Mouse (Mus musculus) limb, embryonic 15.5 days (tissue): ENCODE data around the gene Snapc3. TPM values are rescaled to one million over a fixed set of nuclear protein-coding genes. Genes with fewer than 3 reads are reported as not detected.

Experiments
- ATAC-seq: fragments of 200-750 bp; cut with Nextera tagmentation; 2 replicates; pipeline ENCODE4 v1.8.0; 2017; ENCODE audit warnings: low read depth, moderate TSS enrichment; ENCODE audit not compliant: insufficient number of reproducible peaks, low FRiP score, low TSS enrichment
- H3K27ac ChIP-seq: fragments of 300-500 bp; sonication (generic); 2 replicates; pipeline ENCODE4 v1.5.1; 2015; ENCODE audit warnings: moderate library complexity, mild to moderate bottlenecking, inconsistent platforms
- H3K27me3 ChIP-seq: fragments of 300-500 bp; sonication (generic); 2 replicates; pipeline ENCODE4 v1.6.1; 2015; ENCODE audit warnings: inconsistent platforms
- H3K36me3 ChIP-seq: fragments of 300-500 bp; sonication (generic); 2 replicates; pipeline ENCODE4 v1.6.1; 2015; ENCODE audit warnings: inconsistent platforms
- H3K4me1 ChIP-seq: fragments of 300-500 bp; sonication (generic); 2 replicates; pipeline ENCODE4 v1.6.1; 2015; ENCODE audit warnings: inconsistent platforms
- H3K4me2 ChIP-seq: fragments of 300-500 bp; sonication (generic); 2 replicates; pipeline ENCODE4 v1.6.1; 2015; ENCODE audit warnings: mild to moderate bottlenecking, inconsistent platforms
- H3K4me3 ChIP-seq: fragments of 300-500 bp; sonication (generic); 2 replicates; pipeline ENCODE4 v1.5.1; 2015; ENCODE audit warnings: mild to moderate bottlenecking, inconsistent platforms
- H3K9ac ChIP-seq: fragments of 300-500 bp; sonication (generic); 2 replicates; pipeline ENCODE4 v1.6.1; 2015; ENCODE audit warnings: inconsistent platforms
- H3K9me3 ChIP-seq: fragments of 300-500 bp; sonication (generic); 2 replicates; pipeline ENCODE4 v1.6.1; 2016; ENCODE audit warnings: inconsistent platforms
- WGBS: fragments of 180-500 bp; shearing (Covaris S2); methylation state at CpG from one replicate; pipeline ENCODE4 v1.1.7; 2015; 5-methylcytosine and 5-hydroxymethylcytosine counted together
- polyA plus RNA-seq: library from polyadenylated mRNA; unstranded; fragments of >200 nt; fragmentation: Nextera tagmentation; extraction: Ambion mirVana; gene quantifications from 2 replicates; pipeline ENCODE4 v1.2.1, GENCODE M21; 2015

Snapc3 gene
- polyA plus RNA-seq = 39.0 and 40.4 TPM in 2 replicates

GRCm38 (mm10) chr4:83417160-83417819, at the start of gene Snapc3:
TSS of gene Snapc3 (plus strand) at chr4:83417724.
- WGBS = under 1% methylated on average over 41 of the region's 41 CpGs
- Histone ChIP-seq H3K9ac (peak within 1 kb of the TSS; percentile 70), H3K27me3 (no peaks in the 10 kb centered on the region), H3K4me1 (peaks cover 6% of the 10 kb centered on the region; the same call in 1 of the 2 replicates), H3K4me2 (peak within 1 kb of the TSS; percentile 53), H3K36me3 (no peaks in the 10 kb centered on the region), H3K4me3 (peak within 1 kb of the TSS; percentile 62), H3K27ac (peak within 1 kb of the TSS; percentile 89), H3K9me3 (no peaks in the 10 kb centered on the region)
- peak; percentile 98 for ATAC-seq

GRCm38 (mm10) chr4:83373381-83373780, 44.1 kb upstream of the Snapc3 start:
- WGBS = 59% methylated on average over 4 of the region's 4 CpGs
- Histone ChIP-seq H3K4me3 (no peak overlapping the region), H3K4me2 (no peak overlapping the region), H3K9ac (no peak overlapping the region), H3K9me3 (no peaks in the 10 kb centered on the region), H3K4me1 (no peaks in the 10 kb centered on the region), H3K36me3 (no peaks in the 10 kb centered on the region), H3K27ac (no peak overlapping the region), H3K27me3 (no peaks in the 10 kb centered on the region)
- no peak for ATAC-seq

- Histone ChIP-seq H3K4me2 (no peak overlapping the region), H3K9me3 (no peaks in the 10 kb centered on the region), H3K4me3 (no peak overlapping the region), H3K36me3 (no peaks in the 10 kb centered on the region), H3K27ac (no peak overlapping the region), H3K27me3 (no peaks in the 10 kb centered on the region), H3K4me1 (no peaks in the 10 kb centered on the region), H3K9ac (no peak overlapping the region)
- 84% methylated on average over 6 of the region's 6 CpGs for WGBS
- ATAC-seq = no peak
Observed at GRCm38 (mm10) chr4:83375650-83376049, 41.9 kb upstream of the Snapc3 start.

GRCm38 (mm10) chr4:83376461-83377015, 41.0 kb upstream of the Snapc3 start:
- no peak for ATAC-seq
- no peaks in the 10 kb centered on the region for H3K36me3 ChIP-seq

GRCm38 (mm10) chr4:83379036-83379435, 38.5 kb upstream of the Snapc3 start:
- Histone ChIP-seq H3K27ac (no peak overlapping the region), H3K4me3 (no peak overlapping the region), H3K36me3 (no peaks in the 10 kb centered on the region), H3K27me3 (no peaks in the 10 kb centered on the region), H3K9me3 (no peaks in the 10 kb centered on the region), H3K4me1 (no peaks in the 10 kb centered on the region), H3K9ac (no peak overlapping the region), H3K4me2 (no peak overlapping the region)
- no peak for ATAC-seq

More at GRCm38 (mm10) chr4:83376461-83377015, 41.0 kb upstream of the Snapc3 start:
- H3K27ac ChIP-seq = no peak overlapping the region
- no peak overlapping the region for H3K9ac ChIP-seq
- H3K4me2 ChIP-seq = no peak overlapping the region
- 53% methylated on average over 7 of the region's 7 CpGs for WGBS
- H3K9me3 ChIP-seq = no peaks in the 10 kb centered on the region
- H3K4me1 ChIP-seq = no peaks in the 10 kb centered on the region
- H3K27me3 ChIP-seq = no peaks in the 10 kb centered on the region
- H3K4me3 ChIP-seq = no peak overlapping the region

GRCm38 (mm10) chr4:83379746-83380145, 37.8 kb upstream of the Snapc3 start:
- H3K9ac ChIP-seq = no peak overlapping the region
- H3K27ac ChIP-seq = no peak overlapping the region
- H3K27me3 ChIP-seq = no peaks in the 10 kb centered on the region
- H3K9me3 ChIP-seq = no peaks in the 10 kb centered on the region
- 86% methylated on average over 6 of the region's 6 CpGs for WGBS
- H3K4me1 ChIP-seq = no peaks in the 10 kb centered on the region
- no peak overlapping the region for H3K4me3 ChIP-seq
- no peak overlapping the region for H3K4me2 ChIP-seq
- ATAC-seq = no peak
- no peaks in the 10 kb centered on the region for H3K36me3 ChIP-seq

GRCm38 (mm10) chr4:83380266-83380665, 37.3 kb upstream of the Snapc3 start:
- 60% methylated on average over 4 of the region's 4 CpGs for WGBS
- Histone ChIP-seq H3K4me1 (no peaks in the 10 kb centered on the region), H3K27me3 (no peaks in the 10 kb centered on the region), H3K9ac (no peak overlapping the region), H3K27ac (no peak overlapping the region), H3K9me3 (no peaks in the 10 kb centered on the region), H3K4me2 (no peak overlapping the region), H3K4me3 (no peak overlapping the region), H3K36me3 (no peaks in the 10 kb centered on the region)
- ATAC-seq = no peak

GRCm38 (mm10) chr4:83383899-83384490, 33.5 kb upstream of the Snapc3 start:
- no peak overlapping the region for H3K27ac ChIP-seq
- no peak overlapping the region for H3K9ac ChIP-seq
- H3K36me3 ChIP-seq = no peaks in the 10 kb centered on the region
- WGBS = 51% methylated on average over 6 of the region's 6 CpGs
- H3K4me2 ChIP-seq = no peak overlapping the region
- no peak overlapping the region for H3K4me3 ChIP-seq
- H3K4me1 ChIP-seq = no peaks in the 10 kb centered on the region
- H3K27me3 ChIP-seq = no peaks in the 10 kb centered on the region
- no peak for ATAC-seq
- no peaks in the 10 kb centered on the region for H3K9me3 ChIP-seq

- Histone ChIP-seq H3K36me3 (no peaks in the 10 kb centered on the region), H3K9ac (no peak overlapping the region), H3K9me3 (no peaks in the 10 kb centered on the region), H3K27ac (no peak overlapping the region), H3K27me3 (no peaks in the 10 kb centered on the region), H3K4me2 (no peak overlapping the region), H3K4me1 (no peaks in the 10 kb centered on the region), H3K4me3 (no peak overlapping the region)
- ATAC-seq = no peak
Observed at GRCm38 (mm10) chr4:83385091-83385490, 32.4 kb upstream of the Snapc3 start.

GRCm38 (mm10) chr4:83390551-83390950, 27.0 kb upstream of the Snapc3 start:
- Histone ChIP-seq H3K27ac (no peak overlapping the region), H3K36me3 (no peaks in the 10 kb centered on the region), H3K4me1 (no peaks in the 10 kb centered on the region), H3K9ac (no peak overlapping the region), H3K4me3 (no peak overlapping the region), H3K27me3 (no peaks in the 10 kb centered on the region), H3K4me2 (no peak overlapping the region), H3K9me3 (no peaks in the 10 kb centered on the region)
- WGBS = 37% methylated on average over 2 of the region's 2 CpGs
- no peak for ATAC-seq

GRCm38 (mm10) chr4:83391956-83392355, 25.6 kb upstream of the Snapc3 start:
- H3K9me3 ChIP-seq = no peaks in the 10 kb centered on the region
- no peaks in the 10 kb centered on the region for H3K27me3 ChIP-seq
- no peaks in the 10 kb centered on the region for H3K36me3 ChIP-seq
- no peak overlapping the region for H3K9ac ChIP-seq
- H3K4me3 ChIP-seq = no peak overlapping the region
- no peak overlapping the region for H3K27ac ChIP-seq
- H3K4me1 ChIP-seq = no peaks in the 10 kb centered on the region
- no peak for ATAC-seq
- 46% methylated on average over 3 of the region's 3 CpGs for WGBS
- H3K4me2 ChIP-seq = no peak overlapping the region

GRCm38 (mm10) chr4:83393733-83394132, 23.8 kb upstream of the Snapc3 start:
- no peak overlapping the region for H3K9ac ChIP-seq
- WGBS = 81% methylated on average over 1 of the region's 1 CpGs
- no peak for ATAC-seq
- H3K27ac ChIP-seq = no peak overlapping the region
- H3K4me1 ChIP-seq = no peaks in the 10 kb centered on the region
- H3K36me3 ChIP-seq = no peaks in the 10 kb centered on the region
- no peak overlapping the region for H3K4me3 ChIP-seq
- H3K4me2 ChIP-seq = no peak overlapping the region
- no peaks in the 10 kb centered on the region for H3K9me3 ChIP-seq
- no peaks in the 10 kb centered on the region for H3K27me3 ChIP-seq
